Mouse (Mus musculus): ENCODE measurements at regions not wholly inside any gene's neighbourhood (a gene's known extent, or its start where the extent isn't known, plus 50 kb on each side); places are given as distances from the start of the nearest gene placed in this dataset.

DNA sequence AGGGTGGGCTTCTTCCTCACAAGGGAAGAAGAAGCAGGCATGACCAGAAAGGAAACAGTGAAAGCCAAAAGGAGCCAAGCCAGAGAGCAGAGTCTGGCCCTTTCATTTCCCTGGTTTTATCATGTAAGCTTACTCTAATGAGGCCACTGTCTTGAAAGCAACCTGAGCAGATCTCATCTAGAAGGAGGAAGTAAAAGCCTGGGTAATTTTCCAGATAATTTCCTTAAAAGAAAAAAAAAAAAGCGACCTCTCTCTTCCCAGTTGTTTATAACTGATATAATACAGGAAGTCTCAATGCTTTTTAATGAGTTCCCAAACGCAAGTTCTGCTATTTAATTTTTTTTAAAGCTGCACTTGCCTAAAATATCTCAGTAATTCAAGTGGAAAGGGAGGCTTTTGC lies 100.4 kb upstream of the Klf7 start:
- TF ChIP-seq CTCF (IDR thresholded peaks at IDR 0.05; ENCODE audit: low read depth), result no peak
- no peak for TF ChIP-seq EP300 (IDR thresholded peaks at IDR 0.05; ENCODE audit: low read depth)
